Mouse (Mus musculus): ENCODE measurements around the gene Nat14.

DNA sequence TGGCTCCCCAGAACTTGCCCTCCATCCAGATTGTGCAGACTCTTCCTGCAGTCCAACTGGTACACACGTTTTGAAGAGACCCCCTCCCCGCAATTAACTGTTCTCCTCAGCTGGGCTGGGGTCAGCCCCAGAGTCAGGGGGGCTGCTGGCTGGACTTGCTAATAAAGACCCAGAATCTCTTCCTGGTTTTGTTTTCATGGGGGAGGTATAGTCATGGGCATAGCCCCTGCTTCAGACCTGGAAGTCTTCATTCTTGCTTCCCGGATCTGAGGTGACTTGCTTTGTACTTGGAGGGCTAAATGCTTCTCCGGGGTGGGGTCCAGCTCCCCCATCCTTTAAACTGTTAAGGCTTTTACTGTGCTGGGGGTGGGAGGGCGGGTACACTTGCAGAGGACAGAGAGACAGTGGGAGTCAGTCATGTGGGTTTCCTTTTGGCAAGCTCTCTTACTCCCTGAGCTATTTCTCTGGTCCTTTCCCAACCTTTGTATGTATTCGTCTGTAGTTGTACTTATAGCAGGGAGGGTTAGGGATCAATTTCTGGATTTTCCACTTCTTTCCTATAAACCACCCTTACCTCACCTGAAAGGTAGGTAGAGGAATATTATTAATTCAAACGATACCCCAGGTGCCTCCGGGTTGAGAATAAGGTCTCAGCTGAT is at the start of gene Nat14:
- TF ChIP-seq CHD2 (IDR thresholded peaks at IDR 0.05; ENCODE audit: low read depth, low read length) (no peak), HCFC1 (IDR thresholded peaks at IDR 0.05; ENCODE audit: borderline replicate concordance, insufficient read depth, low read length) (no peak), ZC3H11A (IDR thresholded peaks at IDR 0.05; ENCODE audit: borderline replicate concordance, low read depth, low read length) (no peak)

Measured in ES-E14 (cell line).